Mouse (Mus musculus) activated CD4-positive, CD25-positive, alpha-beta regulatory T cell, adult 4 months (primary cell): ENCODE measurements around the gene Zfp366. TPM values are rescaled to one million over a fixed set of nuclear protein-coding genes. Genes with fewer than 3 reads are reported as not detected.

Experiments used
- ATAC-seq: one replicate; pipeline ENCODE4 v1.8.0; 2017
- polyA plus RNA-seq, 2 experiments: library from polyadenylated mRNA; unstranded; fragments of 100-300 nt; shearing (Covaris generic); gene quantifications; one replicate each; pipeline ENCODE4 v1.2.1; 2017

Zfp366 gene
- polyA plus RNA-seq, 2 experiments from 2014 or later, result not detected

DNA sequence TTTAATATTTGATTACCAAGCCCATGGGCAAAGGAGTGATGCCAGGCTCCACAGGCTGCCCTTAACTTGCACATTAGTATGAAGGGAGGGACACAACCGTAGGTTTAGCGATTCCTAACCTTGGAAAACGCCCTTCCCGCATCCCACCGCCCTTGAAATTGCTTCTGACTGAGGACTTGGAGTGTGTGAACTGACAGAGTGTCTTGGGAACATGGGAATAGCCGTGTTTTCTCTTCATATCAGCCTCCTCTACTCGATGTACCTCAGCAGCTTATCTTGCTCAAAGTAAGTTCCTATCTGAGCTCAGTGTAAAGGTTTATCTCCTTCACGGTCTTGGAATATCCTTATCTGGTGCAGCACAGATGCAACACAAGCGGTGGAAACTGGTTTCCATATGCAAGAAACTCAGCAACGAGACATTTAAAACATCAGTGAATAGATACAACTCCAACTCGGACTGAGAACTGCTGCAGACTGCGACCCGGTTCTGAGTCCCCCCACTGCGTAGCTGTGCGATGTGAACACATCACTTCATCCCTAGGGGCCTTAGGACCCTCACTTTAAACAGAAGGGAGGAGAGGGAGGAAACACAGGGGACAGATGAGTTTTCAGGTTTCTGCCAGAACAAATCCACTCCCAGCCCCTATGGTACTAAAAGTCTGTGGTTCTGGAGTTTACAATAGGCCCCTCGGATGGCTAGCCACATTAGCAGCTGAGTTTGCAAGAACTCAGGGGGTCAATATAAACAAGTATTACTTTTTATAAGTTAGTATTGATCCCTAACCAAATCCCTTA lies 43.0 kb downstream of the Zfp366 start:
- no peak for ATAC-seq

DNA sequence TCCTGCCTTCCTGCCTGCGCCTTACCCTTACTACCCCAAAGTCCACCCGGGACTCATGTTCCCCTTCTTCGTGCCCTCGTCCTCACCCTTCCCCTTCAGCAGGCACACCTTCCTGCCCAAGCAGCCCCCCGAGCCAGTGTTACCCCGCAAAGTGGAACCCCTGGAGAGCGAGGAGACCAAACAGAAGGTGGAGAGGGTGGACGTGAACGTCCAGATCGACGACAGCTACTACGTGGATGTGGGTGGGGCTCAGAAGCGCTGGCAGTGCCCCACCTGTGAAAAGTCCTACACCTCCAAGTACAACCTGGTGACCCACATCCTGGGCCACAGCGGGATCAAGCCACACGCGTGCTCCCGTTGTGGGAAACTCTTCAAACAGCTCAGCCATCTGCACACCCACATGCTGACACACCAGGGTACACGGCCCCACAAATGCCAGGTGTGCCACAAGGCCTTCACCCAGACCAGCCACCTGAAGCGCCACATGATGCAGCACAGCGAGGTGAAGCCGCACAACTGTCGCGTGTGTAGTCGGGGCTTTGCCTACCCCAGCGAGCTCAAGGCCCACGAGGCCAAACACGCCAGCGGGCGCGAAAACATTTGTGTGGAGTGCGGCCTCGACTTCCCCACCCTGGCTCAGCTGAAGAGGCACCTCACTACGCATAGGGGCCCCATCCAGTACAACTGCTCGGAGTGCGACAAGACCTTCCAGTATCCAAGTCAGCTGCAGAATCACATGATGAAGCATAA lies 44.4 kb downstream of the Zfp366 start:
- no peak for ATAC-seq

DNA sequence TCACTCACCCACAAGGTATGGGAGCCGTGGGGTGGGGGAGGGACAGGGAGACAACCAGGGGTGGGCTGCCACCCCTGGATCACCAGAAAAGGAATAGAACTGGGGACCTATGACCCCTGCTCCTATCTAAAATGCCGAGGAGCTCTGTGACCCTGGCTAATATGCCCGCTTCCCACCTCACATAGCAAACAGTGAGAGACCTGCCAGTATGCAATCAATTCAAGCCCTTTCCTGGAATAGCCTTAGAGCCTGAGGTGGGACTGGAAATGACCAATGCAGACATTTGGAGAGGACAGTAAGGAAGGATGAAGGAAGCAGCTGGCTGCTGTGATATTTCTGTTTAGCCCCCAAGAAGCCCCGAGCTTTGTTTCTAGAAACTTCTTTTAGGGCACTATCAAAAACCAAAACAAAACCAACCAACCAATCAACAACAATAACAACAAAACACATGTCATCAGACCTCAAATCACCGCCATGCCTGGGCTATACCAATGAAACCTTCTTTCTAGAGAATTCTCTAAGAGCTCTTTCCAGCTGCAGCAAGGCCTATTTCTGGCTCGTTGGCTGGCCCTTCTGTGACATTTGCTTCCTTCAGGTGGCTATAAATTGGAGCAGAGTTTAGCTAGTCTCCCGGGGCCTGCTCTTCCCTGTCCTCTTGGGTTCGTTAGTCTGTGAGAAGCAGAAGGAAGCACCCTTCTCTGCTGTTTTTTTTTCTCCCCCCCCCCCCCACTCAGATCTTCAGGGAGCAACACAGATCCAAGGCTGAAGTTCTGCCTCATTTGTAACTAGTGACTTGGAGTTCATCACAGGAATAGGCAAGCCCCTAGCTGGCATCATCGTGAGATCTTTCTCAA lies 45.2 kb downstream of the Zfp366 start:
- no peak for ATAC-seq

DNA sequence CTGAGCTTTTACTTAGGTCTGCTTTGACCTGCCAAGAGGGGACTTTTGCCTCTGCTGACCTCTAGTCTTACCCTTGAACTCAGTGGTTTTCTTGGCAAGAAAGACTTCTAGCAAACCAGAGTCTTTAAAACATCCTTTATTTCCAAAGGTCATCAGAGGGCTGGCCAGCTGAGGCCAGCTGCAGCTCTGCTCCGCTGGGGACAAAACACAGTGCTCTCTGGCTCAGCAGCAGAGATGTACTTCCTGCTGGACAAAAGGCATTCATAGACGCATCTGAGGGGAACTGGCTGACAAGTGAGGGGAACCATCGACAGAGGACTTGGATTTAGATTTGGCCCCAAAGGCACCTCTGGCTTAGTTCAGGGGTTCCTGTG lies 45.9 kb downstream of the Zfp366 start:
- ATAC-seq, result no peak

DNA sequence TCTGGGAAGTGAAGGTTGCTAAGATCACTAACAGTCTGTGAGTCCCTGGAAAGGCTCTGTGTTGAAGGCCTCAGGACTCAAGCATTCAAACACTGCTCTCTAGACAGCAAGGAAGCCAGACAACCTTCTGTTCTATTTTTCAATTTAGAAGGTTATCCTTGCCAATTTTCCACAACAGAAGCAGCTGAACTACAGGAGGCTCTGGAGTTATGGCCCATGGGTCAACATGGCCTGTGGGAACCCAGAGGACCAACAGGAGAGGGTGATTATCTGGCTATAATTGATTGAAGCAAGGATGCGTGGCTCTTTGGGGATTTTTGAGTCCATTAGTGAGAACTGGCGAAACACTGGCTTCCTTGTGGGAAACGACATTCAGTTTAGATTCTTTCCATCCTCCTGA lies 48.7 kb downstream of the Zfp366 start:
- no peak for ATAC-seq

DNA sequence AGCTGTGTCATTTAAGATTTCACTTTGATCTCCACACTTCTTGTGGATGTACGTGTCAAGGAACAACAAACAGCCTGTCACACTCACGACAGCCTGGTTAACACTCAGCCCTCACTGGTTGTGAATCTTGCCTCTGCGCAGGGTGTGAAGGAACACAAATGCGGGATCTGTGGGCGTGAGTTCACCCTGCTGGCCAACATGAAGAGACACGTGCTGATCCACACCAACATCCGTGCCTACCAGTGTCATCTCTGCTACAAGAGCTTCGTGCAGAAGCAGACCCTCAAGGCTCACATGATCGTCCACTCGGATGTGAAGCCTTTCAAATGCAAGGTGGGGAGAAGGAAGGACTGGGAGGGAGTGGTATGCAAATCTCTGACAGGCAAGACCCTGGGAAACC lies 49.3 kb downstream of the Zfp366 start:
- no peak for ATAC-seq

DNA sequence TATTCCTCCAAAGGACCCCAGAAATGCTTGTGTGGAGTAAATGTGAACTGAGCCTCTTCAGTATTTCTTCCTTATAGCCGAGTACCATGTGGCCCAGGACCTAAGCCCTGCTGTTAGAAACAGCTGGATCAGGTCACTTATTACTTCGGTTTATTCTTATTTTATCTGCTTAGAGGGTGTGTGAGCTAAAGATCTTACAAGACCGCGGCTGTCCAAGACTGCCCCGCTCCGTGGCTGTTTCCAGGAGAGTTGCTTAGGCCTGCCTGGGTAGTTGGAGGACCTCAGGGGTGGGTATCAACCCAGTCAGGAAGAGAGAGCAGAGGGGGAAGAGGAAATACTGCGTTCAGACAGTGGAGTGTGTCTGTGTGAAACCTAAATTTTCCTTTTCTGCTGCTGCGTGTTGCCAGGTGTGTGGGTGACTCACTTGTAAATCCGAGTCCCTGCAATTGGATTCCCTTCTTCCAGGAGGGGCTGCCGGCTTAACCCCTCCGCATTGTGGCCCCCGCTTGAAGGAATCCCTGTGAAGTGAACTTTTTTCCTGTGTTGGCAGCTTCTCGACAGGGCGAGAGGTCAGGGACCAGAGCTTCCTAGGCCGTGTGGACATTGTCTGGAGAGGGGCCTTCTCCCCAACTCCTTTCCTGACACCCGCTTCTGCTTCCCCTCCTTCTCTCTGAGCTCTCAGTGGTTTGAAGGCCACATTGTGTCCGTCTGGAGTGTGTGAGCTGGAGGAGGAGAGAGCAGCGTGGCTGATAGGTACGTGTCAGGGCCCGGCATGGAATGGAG lies 51.0 kb downstream of the Zfp366 start:
- ATAC-seq, result no peak

DNA sequence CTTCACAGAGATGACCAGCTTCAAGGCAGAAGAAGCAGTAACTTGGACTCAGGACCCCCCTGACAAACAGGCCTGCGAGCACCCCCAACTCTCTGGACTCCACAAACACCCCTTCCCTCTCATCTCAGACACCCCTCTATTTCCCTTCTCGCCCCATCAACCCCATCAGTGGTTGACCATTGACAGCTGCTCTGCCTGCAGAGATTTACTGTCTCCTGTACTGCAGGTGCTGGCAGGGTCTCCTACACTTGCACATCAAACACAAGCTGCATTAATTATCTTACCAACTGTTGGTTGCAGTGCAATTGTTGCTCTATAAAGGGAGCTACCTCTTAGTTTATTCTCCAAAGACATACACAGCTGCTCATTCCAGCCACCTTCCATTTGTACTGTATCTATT lies 51.6 kb downstream of the Zfp366 start:
- ATAC-seq, result no peak

DNA sequence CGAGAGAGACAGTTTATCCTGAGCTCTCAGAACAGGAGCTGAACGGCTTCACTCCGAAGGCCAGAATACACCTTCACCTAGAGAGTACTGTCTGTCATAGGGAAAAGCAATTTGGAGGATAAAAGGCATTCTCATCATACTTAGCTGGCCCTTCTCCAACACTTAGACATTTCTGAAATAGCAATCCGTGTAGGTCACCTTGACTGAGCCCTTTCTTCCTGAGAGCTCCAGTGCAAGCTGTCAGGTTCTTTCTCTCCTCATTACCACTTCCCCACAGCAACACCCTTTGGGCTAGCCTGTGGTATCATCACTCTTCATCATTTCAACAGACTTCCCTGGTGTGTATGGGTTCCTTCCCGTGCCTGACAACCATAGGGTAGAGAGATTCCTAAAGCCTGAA lies 52.5 kb downstream of the Zfp366 start:
- no peak for ATAC-seq

DNA sequence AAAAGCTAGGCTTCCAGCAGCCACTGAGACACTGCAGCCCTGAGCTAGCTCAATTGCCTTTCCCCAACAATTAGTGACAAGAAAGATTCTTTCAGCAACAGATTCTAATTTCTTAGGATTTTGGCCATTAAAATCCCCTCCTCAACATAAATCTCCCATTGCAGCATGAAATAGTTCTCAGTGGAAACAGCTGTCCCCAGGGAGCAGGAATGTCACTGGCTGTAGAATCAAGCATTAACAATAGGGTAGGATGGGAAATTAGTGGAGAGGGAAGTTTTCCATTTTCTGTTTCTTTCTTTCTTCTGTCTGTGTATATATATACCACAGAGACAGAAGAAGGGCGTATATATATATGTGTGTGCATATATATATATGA lies 53.2 kb downstream of the Zfp366 start:
- ATAC-seq, result no peak

DNA sequence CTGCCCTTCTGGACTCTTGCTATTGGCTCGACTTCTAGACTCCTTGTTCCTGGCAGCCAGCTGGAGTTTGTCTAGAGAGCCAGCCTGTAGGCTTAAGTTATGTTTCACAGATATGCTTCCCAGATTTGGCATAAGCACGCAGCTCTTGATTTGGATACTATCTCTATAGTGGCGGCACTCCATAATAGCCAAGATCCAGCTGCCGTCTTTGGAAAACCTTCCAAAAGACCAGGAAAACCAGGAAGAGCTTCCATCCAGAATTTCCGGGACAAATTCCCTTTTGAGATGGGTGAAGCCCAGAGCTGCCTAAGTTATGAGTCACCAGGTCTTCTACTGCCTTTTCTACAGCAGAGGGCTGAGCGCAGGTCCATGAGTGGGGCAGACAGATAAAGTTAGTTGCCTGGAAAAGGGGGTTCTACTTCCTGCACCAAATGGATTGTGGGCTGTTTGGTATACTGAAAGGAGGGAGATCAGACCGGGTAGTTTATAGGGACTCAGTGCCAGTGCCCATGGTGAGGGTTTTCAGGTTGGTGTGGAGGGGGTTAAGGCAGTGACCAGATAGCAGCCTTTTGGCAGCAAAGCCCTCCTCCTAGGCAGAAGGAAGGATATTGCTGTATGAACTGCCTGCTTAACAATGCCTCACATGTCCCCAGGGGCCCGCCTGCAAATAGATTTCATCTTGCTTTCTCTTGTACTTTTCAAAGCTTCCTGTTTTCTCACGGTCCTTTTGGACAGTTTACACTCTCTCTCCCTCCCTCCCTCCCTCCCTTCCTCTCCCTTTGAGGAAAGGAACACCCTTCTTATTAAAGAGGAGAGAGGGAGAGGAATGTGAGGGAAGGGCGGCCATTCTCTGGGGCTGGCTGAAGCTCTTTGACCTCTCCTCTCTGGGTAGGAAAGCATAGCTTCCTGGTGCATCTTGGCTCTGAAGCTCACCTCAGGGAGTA lies 53.9 kb downstream of the Zfp366 start:
- ATAC-seq, result no peak

DNA sequence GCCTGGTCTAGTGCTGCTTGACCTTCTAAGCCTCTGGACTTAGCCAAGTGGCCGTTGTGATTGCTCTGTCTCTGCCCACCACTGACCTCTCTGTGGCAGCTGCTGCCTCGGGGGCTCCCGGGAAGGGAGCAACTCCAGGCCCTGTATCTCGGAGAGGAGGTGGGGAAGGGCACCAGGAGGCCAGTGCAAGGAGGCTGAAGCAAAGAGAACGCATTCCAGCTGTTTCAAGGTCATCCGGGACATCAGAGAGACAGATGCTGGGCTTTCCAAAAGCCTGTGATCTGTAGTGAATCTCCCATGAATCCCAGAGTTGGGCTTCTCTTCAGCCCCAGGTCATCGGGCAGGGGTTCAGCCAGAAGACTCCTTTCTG lies 54.5 kb downstream of the Zfp366 start:
- no peak for ATAC-seq

DNA sequence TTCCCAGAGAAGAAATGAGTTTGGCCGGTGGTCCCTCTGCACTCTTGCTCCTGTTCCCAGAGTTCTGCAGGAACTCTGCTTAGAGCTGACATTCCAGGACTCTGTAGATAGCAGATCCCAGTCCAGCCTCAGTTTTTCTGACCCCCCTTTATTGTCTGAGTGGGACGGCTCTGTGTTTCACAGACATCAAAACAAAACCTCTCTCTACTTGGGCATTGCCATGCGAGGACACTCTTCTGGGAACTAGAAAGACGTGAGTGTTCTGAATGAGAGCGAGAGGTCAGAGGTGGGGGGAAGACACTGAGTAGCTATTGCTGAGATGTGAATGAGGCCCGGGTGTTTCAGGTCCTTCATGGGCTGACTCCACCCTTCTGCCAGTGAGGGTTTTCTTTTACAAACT lies 55.1 kb downstream of the Zfp366 start:
- ATAC-seq, result no peak

DNA sequence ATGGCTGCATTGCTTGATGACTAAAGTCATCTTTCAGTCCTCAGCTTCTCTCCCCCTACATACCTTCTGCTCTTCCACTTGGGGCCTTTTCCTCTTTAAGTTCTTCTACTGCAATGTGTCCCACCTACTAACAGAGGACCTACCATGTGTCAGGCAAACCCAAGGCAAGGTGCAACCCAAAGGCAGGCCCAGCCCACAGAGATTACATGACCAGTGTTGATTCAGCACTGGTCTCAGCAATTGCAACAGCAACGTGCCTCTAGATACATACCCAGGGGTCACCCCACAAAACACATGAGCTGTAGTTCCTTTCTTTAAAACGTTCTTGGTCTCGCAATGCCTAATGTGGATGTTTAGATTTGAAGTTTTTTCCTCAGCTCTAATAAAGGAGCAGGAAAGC lies 57.4 kb downstream of the Zfp366 start:
- ATAC-seq, result no peak

DNA sequence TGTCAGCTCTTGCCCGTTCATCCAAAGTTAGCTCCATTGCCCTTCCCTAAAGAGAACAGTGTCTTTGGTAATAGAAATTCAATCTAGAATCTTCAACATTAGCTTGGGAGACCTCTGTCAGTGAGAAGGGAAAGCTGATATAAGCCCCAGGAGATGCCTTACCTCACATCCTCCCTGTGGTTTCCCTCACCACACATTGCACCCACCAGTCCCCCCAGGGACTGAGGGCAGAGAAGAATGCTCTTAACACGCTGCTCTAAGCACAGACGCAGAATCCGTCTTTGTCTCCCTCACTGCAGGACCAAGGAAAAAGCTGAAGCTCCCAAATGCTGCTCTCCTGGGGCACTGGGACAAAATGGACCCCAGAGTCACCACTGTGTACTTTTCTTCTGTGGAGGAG lies 58.3 kb downstream of the Zfp366 start:
- ATAC-seq, result no peak

DNA sequence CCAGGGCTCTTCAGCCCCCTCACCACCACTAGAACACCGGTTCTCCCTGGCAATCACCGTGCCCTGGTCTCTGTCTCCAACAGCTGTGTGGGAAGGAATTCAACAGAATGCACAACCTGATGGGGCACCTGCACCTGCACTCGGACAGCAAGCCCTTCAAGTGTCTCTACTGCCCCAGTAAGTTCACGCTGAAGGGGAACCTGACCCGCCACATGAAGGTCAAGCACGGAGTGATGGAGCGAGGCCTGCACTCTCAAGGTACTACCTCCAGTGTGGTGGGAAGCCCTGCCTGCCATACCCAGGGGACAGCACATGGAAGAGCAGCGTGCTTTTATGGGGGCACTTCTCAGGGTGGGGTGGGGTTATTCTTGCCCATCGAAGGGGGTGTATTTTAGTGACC lies 59.2 kb downstream of the Zfp366 start:
- no peak for ATAC-seq

DNA sequence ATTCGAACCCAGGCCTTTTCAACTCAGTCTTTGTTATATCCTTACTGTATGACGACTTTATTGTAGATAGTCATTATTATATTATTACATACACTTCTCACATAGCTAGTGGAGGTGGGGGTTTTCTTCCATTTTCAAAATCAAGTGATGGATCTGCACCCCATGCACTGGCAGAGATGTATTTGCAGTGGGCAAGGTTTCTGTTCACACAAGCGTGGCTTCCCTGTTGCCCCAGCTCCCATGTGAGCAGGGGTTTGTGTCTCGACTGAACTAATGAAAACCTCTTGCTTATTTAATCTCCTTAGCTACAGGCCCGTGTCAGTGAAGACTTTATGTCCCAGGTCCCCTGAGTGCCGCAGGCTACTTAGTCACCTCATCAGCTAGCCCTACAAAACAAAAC lies 59.8 kb downstream of the Zfp366 start:
- no peak for ATAC-seq

DNA sequence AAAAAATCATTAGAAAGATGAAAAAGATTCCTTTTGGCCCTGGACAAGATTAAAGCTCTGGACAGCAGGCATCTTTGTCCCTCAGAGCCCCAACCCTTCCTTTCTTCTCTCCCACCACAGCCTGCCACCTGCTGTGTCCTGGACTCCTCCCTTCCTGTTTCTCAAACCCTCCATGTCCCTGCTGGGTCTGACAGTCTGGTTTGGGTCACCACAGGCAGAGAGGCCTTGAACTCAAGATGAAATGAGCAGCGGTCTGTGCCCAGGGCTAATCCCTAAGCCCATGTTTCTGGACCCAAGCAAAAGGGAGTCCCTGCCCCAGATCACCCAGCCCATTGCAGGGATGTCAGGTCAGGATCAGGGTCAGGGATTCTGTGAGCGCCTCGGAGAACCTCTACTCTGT lies 60.3 kb downstream of the Zfp366 start:
- no peak for ATAC-seq

DNA sequence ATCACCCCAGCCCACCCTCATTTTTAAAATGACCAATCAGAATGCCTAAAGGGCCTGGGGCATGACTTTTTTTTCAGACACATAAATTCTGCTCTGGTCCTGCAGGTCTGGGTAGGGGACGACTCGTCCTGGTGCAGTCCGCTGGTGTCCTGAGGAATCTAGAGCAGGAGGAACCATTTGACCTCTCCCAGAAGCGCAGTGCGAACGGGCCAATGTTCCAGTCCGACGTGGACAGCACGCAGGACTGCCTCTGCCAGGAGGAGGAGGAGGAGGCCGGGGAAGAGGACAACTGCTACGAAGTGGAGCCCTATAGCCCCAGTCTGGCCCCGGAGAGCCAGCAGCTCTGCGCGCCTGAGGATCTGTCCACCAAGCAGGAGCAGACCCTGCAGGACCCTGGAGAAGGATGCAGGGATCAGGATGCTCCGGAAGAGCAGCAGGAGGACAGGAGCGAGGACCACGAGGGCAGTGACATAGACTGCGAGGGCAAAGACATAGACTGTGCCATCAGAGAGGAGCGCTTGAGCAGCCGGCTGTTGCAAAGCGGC lies 61.4 kb downstream of the Zfp366 start:
- ATAC-seq, result no peak

DNA sequence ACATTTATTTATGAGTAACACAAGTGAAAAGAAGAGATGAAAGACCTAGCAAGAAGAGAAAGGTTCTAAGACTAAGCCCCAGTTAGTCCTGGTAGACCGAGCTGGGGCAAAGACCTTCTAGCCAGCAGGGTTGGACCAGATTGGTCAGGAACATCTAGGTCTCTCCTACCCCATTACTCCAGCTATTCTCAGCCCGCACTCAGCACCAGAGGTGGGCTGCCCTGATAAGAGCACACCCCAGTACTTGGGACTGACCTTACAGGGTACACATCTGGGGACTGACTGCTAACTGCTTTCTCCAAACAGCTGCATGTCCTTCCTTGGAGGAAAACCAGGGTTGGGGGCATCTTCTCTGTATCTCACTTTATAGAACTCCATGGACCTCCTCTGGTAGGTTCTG lies 66.2 kb downstream of the Zfp366 start:
- no peak for ATAC-seq

DNA sequence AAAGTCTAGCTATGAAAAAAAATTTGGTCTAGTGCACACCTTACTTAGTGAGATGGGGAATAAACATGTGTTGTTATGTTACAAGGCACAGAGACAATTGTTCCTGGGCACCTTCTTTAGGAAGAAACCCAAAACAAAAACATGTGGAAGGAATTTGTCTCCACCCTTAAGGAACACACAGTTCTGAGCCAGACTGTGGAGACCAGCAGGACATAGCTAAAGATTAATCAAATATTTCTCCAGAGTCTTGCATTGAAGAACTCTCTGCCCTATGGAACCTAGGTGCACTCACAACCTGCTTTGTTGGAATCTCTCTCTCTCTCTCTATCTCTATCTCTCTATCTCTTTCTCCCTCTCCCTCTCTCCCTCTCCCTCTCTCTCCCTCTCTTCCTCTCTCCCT lies 69.6 kb downstream of the Zfp366 start:
- no peak for ATAC-seq
